Mouse (Mus musculus) liver, adult 2 months (tissue): Measurements from ENCODE around the gene Dcaf17.

Source experiments
- CTCF ChIP-seq: fragments of 200-500 bp; IDR thresholded peaks from 2 replicates; pipeline ENCODE4 v1.5.1; 2011; ENCODE audit warnings: low read depth, low read length, control low read depth
- POLR2A ChIP-seq: fragments of 200-500 bp; IDR thresholded peaks from 2 replicates; pipeline ENCODE4 v1.6.1; 2011; ENCODE audit warnings: low read length, control low read depth; ENCODE audit not compliant: insufficient read depth; ENCODE audit errors: extremely low read depth

GRCm38 (mm10) chr2:71113489-71114171 is 58.5 kb downstream of the Dcaf17 start:
- TF ChIP-seq CTCF (no peak), POLR2A (no peak)
